Mouse (Mus musculus) cerebellum, adult 9-11 months (tissue): ENCODE measurements around the gene Gm20538.
A peak's percentile ranks its signal among the peaks of the same experiment; 100 is the strongest.

ENCODE experiments used
- DNase-seq: peaks from one replicate; pipeline ENCODE4 v3.0.0; 2022

Gm20538 gene

GRCm38 (mm10) chr19:44552731-44553130 lies at the start of gene Gm20538:
Gm20538 (minus strand) TSS chr19:44552831.
- no peak for DNase-seq

DNA sequence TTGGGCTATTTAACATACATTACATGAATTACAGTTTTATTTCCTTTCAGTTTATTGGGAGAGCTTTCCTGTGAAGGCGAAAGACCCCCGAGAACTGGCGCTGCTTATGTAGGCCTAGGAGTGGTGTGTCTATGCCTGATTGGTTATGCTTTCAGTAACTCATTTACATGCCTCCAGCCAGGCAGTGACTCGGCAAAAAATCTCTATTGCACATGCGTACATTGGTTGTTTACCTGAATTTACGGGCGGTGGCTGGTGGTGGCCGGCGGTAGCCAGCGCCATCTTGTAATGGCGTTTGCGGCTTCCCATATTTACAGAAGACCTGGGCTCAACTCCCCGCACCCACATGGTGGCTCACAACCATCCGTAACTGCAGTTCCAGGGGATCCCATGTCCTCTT lies 41.5 kb upstream of the Gm20538 start:
- no peak for DNase-seq

GRCm38 (mm10) chr19:44591638-44592037 lies 39.0 kb upstream of the Gm20538 start:
- DNase-seq: no peak

DNA sequence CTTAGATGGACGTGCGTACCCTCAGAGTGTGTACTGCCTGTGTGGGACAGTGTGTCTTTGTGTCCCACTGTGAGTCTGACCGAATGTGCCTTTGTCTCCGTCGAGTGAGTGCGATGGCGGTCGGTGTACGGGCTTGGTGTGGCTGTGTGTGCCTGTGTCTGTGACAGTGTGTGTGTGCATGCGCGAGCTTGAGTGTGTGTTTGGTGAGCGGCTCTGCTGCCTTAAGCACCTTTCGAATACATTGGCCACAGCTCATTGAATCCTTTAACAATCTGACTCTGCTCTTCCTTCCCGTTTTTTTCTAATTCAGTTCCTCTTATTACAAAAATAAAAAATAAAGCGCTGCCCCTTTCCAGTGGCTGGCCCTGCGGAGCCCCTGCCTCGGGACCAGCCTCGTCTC lies 38.4 kb upstream of the Gm20538 start:
- DNase-seq: no peak

DNA sequence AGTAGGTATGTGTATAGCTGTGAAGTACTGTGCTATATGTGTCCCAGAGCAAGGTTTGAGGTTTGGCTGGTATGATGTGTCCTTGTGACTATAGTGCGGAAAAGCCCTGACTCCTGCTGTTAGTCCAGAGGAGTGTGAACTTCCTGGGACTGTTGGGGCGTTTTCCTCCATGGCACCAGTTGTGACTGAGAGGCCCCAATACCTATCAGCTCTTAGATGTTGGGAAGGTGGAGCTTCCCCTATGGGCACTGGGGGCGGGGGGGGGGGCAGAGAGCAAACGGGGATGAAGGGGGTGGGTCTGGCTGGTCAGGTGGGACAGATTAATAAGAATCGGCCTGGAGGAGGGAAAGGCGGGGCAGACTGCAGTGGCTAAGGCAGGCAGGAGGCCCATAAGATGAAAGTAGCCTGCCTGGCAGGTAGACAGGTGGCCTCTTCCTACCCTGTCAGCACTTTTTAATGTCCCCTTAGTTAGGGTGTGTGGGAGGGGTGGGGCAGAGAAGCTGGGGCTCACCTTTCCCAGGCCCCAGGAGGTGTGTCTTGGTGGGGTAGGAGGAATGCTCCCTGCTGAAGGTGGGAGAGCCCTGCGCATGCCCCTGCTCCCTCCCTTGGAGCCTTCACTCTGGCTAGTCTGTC lies 37.1 kb upstream of the Gm20538 start:
- no peak for DNase-seq

DNA sequence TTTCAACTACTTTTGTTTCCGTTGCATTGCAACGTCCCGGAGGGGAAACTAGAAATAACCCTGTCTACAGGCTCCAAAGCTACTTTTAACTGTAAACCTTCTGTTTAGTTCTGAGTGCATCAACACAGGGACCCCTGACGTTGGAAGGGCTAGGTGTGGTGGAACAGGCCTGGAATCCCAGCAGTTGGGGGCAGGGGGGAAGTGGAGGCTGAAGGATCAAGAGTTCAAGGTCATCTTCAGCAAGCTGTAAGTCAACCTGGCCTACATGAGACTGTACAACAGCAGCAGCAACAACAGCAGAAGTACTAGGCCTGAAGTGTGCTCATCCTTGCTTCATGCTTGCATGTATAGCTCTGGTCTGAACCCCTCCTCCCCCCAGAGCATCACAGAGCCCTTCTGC lies 35.4 kb upstream of the Gm20538 start:
- DNase-seq: no peak

GRCm38 (mm10) chr19:44582638-44583309 lies 30.1 kb upstream of the Gm20538 start:
- DNase-seq: peak; percentile 77

GRCm38 (mm10) chr19:44582103-44582502 lies 29.5 kb upstream of the Gm20538 start:
- DNase-seq: no peak

- no peak for DNase-seq
Observed at GRCm38 (mm10) chr19:44578038-44578437, 25.4 kb upstream of the Gm20538 start.

- DNase-seq: no peak
Observed at GRCm38 (mm10) chr19:44576275-44576674, 23.6 kb upstream of the Gm20538 start.

- no peak for DNase-seq
Observed at GRCm38 (mm10) chr19:44567763-44568162, 15.1 kb upstream of the Gm20538 start.

GRCm38 (mm10) chr19:44564006-44564405 lies 11.4 kb upstream of the Gm20538 start:
- no peak for DNase-seq

- DNase-seq: peak; percentile 95
Observed at GRCm38 (mm10) chr19:44562652-44563206, 10.1 kb upstream of the Gm20538 start, which contains the start of gene Hif1an. Hif1an (plus strand) TSS chr19:44562850.

- DNase-seq: peak; percentile 94
Observed at GRCm38 (mm10) chr19:44554861-44555590, 2.4 kb upstream of the Gm20538 start, which contains the start of gene Ndufb8. Ndufb8 (minus strand) TSS chr19:44555440.

GRCm38 (mm10) chr19:44554490-44554860 lies 1.8 kb upstream of the Gm20538 start:
- no peak for DNase-seq

DNA sequence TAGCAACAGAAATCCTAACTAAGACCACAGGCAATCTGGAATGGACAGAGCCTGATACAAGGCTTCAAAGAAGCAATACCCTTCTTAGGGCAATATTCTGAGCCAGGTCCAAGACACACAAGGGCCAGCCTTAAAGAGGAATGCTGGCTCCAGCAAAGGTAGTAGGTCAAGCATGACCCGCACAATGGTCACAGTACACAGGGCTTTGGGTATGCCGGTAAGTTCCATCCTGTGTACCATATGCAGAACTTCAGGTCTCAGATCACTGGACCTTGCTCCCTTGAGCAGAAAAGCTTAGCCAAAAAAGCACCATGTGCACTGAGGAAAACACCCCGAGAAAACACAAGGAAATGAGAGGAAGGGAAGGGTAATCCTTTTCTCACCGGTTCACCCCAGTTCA lies 655 bp upstream of the Gm20538 start:
- DNase-seq: no peak

- peak; percentile 43 for DNase-seq
Observed at GRCm38 (mm10) chr19:44545321-44546041, 7.2 kb downstream of the Gm20538 start, which contains the start of gene Sec31b. Sec31b (minus strand) TSS chr19:44545864.

- peak; percentile 44 for DNase-seq
Observed at GRCm38 (mm10) chr19:44544775-44545174, 7.9 kb downstream of the Gm20538 start.

- DNase-seq: no peak
Observed at GRCm38 (mm10) chr19:44544372-44544771, 8.3 kb downstream of the Gm20538 start.

DNA sequence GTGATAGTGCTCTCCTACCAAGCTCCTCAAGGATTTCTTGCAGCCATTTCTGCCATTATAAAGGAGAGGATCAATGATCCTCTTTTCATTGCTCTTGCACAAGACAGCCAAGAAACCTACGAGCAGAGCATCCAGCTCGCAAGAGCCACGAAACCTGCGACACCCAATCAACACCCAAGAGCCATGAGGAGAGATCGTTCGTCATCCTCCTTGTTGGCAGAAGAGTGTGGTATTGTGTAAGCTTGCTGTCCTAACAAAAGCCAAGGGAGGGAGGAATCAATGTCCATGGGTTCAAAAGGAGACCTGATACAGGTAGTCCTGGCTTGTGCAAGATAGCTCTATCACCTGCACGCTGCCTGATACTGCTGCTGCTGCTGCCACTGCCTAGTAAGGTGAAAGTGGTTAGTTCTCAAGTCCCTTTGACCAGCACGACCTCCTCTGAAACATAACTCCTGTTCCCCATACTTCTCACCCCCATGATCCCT lies 9.9 kb downstream of the Gm20538 start:
- DNase-seq: no peak

DNA sequence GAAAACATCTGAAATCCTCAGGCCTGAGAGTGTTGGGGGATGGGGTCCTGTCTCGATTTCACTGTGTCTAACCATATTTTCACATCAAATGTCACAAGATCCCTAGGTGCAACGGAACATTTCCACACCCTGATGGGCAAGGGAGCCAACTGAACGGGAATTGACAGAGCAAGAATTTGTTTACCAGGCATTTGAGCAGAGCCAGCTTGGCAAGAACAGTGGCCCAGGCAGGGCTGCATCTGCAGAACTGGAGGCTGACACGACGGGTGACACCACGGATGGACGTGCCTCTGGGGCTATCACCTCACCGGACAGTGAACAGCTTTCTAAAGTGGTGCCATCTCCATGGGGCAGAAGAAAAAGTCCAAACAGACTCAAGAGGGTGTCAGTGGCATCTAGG lies 15.2 kb downstream of the Gm20538 start:
- DNase-seq: no peak

GRCm38 (mm10) chr19:44535376-44535775 lies 17.3 kb downstream of the Gm20538 start:
- no peak for DNase-seq

GRCm38 (mm10) chr19:44530018-44530417 lies 22.6 kb downstream of the Gm20538 start:
- DNase-seq: no peak
